Mouse (Mus musculus): ENCODE data around the gene Cetn4. TPM values are rescaled to one million over a fixed set of nuclear protein-coding genes. Genes with fewer than 3 reads are reported as not detected.

Gene Cetn4
- polyA plus RNA-seq, 1 experiment from 2014 or later: 2.4 TPM

GRCm38 (mm10) chr3:37290881-37291541 is 21.5 kb downstream of the Cetn4 start:
- no peak overlapping the region for H3K9ac ChIP-seq (ENCODE audit: low read depth, low read length)
- H3K36me3 ChIP-seq (ENCODE audit: control insufficient read depth, insufficient read depth, low read length): no peaks in the 10 kb centered on the region
- ATAC-seq (replicated peaks; ENCODE audit: low FRiP score) (no peak), DNase-seq (ENCODE audit: low spot score) (no peak)
- WGBS: 59% methylated on average over 7 of the region's 7 CpGs
- no peak overlapping the region for H3K4me2 ChIP-seq
- no peak overlapping the region for H3K27ac ChIP-seq (ENCODE audit: low read depth, low read length)
- no peaks in the 10 kb centered on the region for H3K27me3 ChIP-seq (replicated peaks; ENCODE audit: control insufficient read depth, insufficient read depth, low read length)
- H3K9me3 ChIP-seq (ENCODE audit: control insufficient read depth, low read length): no peaks in the 10 kb centered on the region
- no peak overlapping the region for H3K4me3 ChIP-seq (ENCODE audit: low read depth, low read length)
- no peaks in the 10 kb centered on the region for H3K4me1 ChIP-seq (replicated peaks; ENCODE audit: control insufficient read depth, insufficient read depth, low read length)

DNA sequence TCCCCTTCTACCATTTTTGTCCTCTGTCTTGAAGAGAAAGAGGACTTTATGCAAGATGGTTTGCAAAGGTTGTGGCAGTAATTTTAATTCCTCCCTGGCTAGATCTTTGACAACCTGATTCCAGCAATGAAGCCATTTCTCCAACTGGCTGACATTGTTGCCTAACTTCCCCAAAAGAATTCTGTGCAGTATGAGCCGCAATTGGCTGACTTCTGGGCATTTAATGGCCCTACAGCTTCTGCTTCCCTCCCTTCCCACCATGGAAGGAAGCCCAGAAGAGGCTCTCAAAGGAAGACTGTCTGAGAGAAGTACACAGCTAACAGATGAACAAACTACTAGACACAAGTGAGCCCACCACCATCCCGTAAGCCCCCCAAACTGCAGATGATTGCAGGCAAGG is 23.3 kb downstream of the Cetn4 start:
- Histone ChIP-seq H3K4me3 (ENCODE audit: low read depth, low read length) (no peak overlapping the region), H3K4me2 (no peak overlapping the region), H3K36me3 (ENCODE audit: control insufficient read depth, insufficient read depth, low read length) (no peaks in the 10 kb centered on the region), H3K9me3 (ENCODE audit: control insufficient read depth, low read length) (no peaks in the 10 kb centered on the region), H3K27me3 (replicated peaks; ENCODE audit: control insufficient read depth, insufficient read depth, low read length) (no peaks in the 10 kb centered on the region), H3K4me1 (replicated peaks; ENCODE audit: control insufficient read depth, insufficient read depth, low read length) (no peaks in the 10 kb centered on the region), H3K27ac (ENCODE audit: low read depth, low read length) (no peak overlapping the region), H3K9ac (ENCODE audit: low read depth, low read length) (no peak overlapping the region)
- no peak for DNase-seq (ENCODE audit: low spot score)
- WGBS: 87% methylated on average over 2 of the region's 2 CpGs
- ATAC-seq (replicated peaks; ENCODE audit: low FRiP score): no peak

GRCm38 (mm10) chr3:37283234-37283633 is 29.3 kb downstream of the Cetn4 start:
- no peak for DNase-seq (ENCODE audit: low spot score)
- ATAC-seq (replicated peaks; ENCODE audit: low FRiP score): peak; percentile 74
- H3K27me3 ChIP-seq (replicated peaks; ENCODE audit: control insufficient read depth, insufficient read depth, low read length): no peaks in the 10 kb centered on the region
- no peaks in the 10 kb centered on the region for H3K36me3 ChIP-seq (ENCODE audit: control insufficient read depth, insufficient read depth, low read length)
- H3K4me3 ChIP-seq (ENCODE audit: low read depth, low read length): no peak overlapping the region
- H3K4me1 ChIP-seq (replicated peaks; ENCODE audit: control insufficient read depth, insufficient read depth, low read length): no peaks in the 10 kb centered on the region
- no peak overlapping the region for H3K4me2 ChIP-seq
- no peak overlapping the region for H3K27ac ChIP-seq (ENCODE audit: low read depth, low read length)
- WGBS: 61% methylated on average over 4 of the region's 4 CpGs
- no peaks in the 10 kb centered on the region for H3K9me3 ChIP-seq (ENCODE audit: control insufficient read depth, low read length)
- no peak overlapping the region for H3K9ac ChIP-seq (ENCODE audit: low read depth, low read length)

GRCm38 (mm10) chr3:37282299-37282922 is 30.1 kb downstream of the Cetn4 start:
- WGBS: 80% methylated on average over 11 of the region's 11 CpGs
- no peaks in the 10 kb centered on the region for H3K27me3 ChIP-seq (replicated peaks; ENCODE audit: control insufficient read depth, insufficient read depth, low read length)
- H3K4me3 ChIP-seq (ENCODE audit: low read depth, low read length): no peak overlapping the region
- H3K4me2 ChIP-seq: no peak overlapping the region
- no peaks in the 10 kb centered on the region for H3K4me1 ChIP-seq (replicated peaks; ENCODE audit: control insufficient read depth, insufficient read depth, low read length)
- ATAC-seq (replicated peaks; ENCODE audit: low FRiP score) (no peak), DNase-seq (ENCODE audit: low spot score) (no peak)
- no peak overlapping the region for H3K9ac ChIP-seq (ENCODE audit: low read depth, low read length)
- H3K36me3 ChIP-seq (ENCODE audit: control insufficient read depth, insufficient read depth, low read length): no peaks in the 10 kb centered on the region
- no peaks in the 10 kb centered on the region for H3K9me3 ChIP-seq (ENCODE audit: control insufficient read depth, low read length)
- H3K27ac ChIP-seq (ENCODE audit: low read depth, low read length): no peak overlapping the region

GRCm38 (mm10) chr3:37280871-37281270 is 31.6 kb downstream of the Cetn4 start:
- DNase-seq (ENCODE audit: low spot score) (no peak), ATAC-seq (replicated peaks; ENCODE audit: low FRiP score) (no peak)
- Histone ChIP-seq H3K27ac (ENCODE audit: low read depth, low read length) (no peak overlapping the region), H3K9me3 (ENCODE audit: control insufficient read depth, low read length) (no peaks in the 10 kb centered on the region), H3K36me3 (ENCODE audit: control insufficient read depth, insufficient read depth, low read length) (no peaks in the 10 kb centered on the region), H3K4me3 (ENCODE audit: low read depth, low read length) (no peak overlapping the region), H3K27me3 (replicated peaks; ENCODE audit: control insufficient read depth, insufficient read depth, low read length) (no peaks in the 10 kb centered on the region), H3K4me2 (no peak overlapping the region), H3K4me1 (replicated peaks; ENCODE audit: control insufficient read depth, insufficient read depth, low read length) (no peaks in the 10 kb centered on the region), H3K9ac (ENCODE audit: low read depth, low read length) (no peak overlapping the region)
- 51% methylated on average over 8 of the region's 8 CpGs for WGBS

GRCm38 (mm10) chr3:37280221-37280620 is 32.3 kb downstream of the Cetn4 start:
- H3K4me1 ChIP-seq (replicated peaks; ENCODE audit: control insufficient read depth, insufficient read depth, low read length): no peaks in the 10 kb centered on the region
- no peaks in the 10 kb centered on the region for H3K36me3 ChIP-seq (ENCODE audit: control insufficient read depth, insufficient read depth, low read length)
- no peak overlapping the region for H3K4me3 ChIP-seq (ENCODE audit: low read depth, low read length)
- no peak overlapping the region for H3K4me2 ChIP-seq
- no peak for DNase-seq (ENCODE audit: low spot score)
- H3K9ac ChIP-seq (ENCODE audit: low read depth, low read length): no peak overlapping the region
- H3K27ac ChIP-seq (ENCODE audit: low read depth, low read length): no peak overlapping the region
- WGBS: 50% methylated on average over 1 of the region's 1 CpGs
- ATAC-seq (replicated peaks; ENCODE audit: low FRiP score): no peak
- H3K27me3 ChIP-seq (replicated peaks; ENCODE audit: control insufficient read depth, insufficient read depth, low read length): no peaks in the 10 kb centered on the region
- H3K9me3 ChIP-seq (ENCODE audit: control insufficient read depth, low read length): no peaks in the 10 kb centered on the region

GRCm38 (mm10) chr3:37274661-37275060 is 37.8 kb downstream of the Cetn4 start:
- H3K36me3 ChIP-seq (ENCODE audit: control insufficient read depth, insufficient read depth, low read length): no peaks in the 10 kb centered on the region
- H3K4me1 ChIP-seq (replicated peaks; ENCODE audit: control insufficient read depth, insufficient read depth, low read length): 0 out of 2 replicates have a peak, but pooled peaks cover 4% of the 10 kb centered on the region
- DNase-seq (ENCODE audit: low spot score) (no peak), ATAC-seq (replicated peaks; ENCODE audit: low FRiP score) (peak; percentile 96)
- no peak overlapping the region; the same call in 1 of the 2 replicates for H3K4me2 ChIP-seq
- no peaks in the 10 kb centered on the region for H3K27me3 ChIP-seq (replicated peaks; ENCODE audit: control insufficient read depth, insufficient read depth, low read length)
- no peaks in the 10 kb centered on the region for H3K9me3 ChIP-seq (ENCODE audit: control insufficient read depth, low read length)
- H3K4me3 ChIP-seq (ENCODE audit: low read depth, low read length): no peak overlapping the region
- WGBS: 42% methylated on average over 6 of the region's 6 CpGs
- H3K9ac ChIP-seq (ENCODE audit: low read depth, low read length): no peak overlapping the region
- no peak overlapping the region for H3K27ac ChIP-seq (ENCODE audit: low read depth, low read length)

DNA sequence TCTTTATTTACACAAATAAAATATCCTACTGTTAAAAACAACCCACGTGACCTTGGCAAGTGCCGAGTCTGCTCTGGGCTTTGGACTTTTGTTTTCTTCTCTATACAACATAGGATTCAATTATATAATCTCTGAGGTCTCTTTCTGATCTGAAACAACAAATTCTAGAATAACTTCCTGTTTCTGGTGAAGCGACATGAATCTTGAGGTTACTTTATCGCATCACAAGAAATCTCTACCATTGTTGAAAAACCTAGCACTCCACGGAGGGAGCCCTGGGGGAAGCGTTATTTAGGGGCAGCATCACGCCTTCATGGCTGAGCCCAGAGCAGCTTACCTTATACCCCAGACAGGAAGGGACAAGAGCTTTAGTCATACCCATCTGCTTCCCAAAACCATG is 39.4 kb downstream of the Cetn4 start:
- Histone ChIP-seq H3K9me3 (ENCODE audit: control insufficient read depth, low read length) (no peaks in the 10 kb centered on the region), H3K36me3 (ENCODE audit: control insufficient read depth, insufficient read depth, low read length) (no peaks in the 10 kb centered on the region), H3K4me2 (no peak overlapping the region), H3K4me3 (ENCODE audit: low read depth, low read length) (no peak overlapping the region), H3K4me1 (replicated peaks; ENCODE audit: control insufficient read depth, insufficient read depth, low read length) (0 out of 2 replicates have a peak, but pooled peaks cover 4% of the 10 kb centered on the region), H3K27ac (ENCODE audit: low read depth, low read length) (no peak overlapping the region), H3K27me3 (replicated peaks; ENCODE audit: control insufficient read depth, insufficient read depth, low read length) (no peaks in the 10 kb centered on the region), H3K9ac (ENCODE audit: low read depth, low read length) (no peak overlapping the region)
- DNase-seq (ENCODE audit: low spot score) (no peak), ATAC-seq (replicated peaks; ENCODE audit: low FRiP score) (no peak)
- WGBS: 74% methylated on average over 7 of the region's 7 CpGs

DNA sequence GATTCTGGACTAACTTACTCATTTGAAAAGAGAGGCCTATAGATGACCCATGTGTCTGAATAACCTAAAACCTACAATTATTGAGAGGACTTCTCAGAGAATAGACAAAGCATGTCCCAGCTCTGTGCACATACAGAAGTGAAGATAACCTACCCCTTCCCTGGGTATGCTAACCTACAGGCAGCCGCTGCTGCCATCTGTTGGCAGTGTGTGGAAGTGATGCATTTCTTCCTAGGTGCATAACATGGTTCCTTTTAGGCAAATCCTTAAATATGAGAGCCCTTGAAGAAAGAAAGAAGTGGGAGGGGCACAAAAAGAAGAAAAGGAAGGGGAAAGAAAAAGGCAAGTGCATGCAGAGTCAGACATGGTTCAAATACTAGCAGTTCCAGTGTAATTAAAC is 41.3 kb downstream of the Cetn4 start:
- no peak for DNase-seq (ENCODE audit: low spot score)
- no peak overlapping the region for H3K4me2 ChIP-seq
- no peaks in the 10 kb centered on the region for H3K9me3 ChIP-seq (ENCODE audit: control insufficient read depth, low read length)
- no peak for ATAC-seq (replicated peaks; ENCODE audit: low FRiP score)
- H3K27ac ChIP-seq (ENCODE audit: low read depth, low read length): no peak overlapping the region
- 0 out of 2 replicates have a peak, but pooled peaks cover 4% of the 10 kb centered on the region for H3K4me1 ChIP-seq (replicated peaks; ENCODE audit: control insufficient read depth, insufficient read depth, low read length)
- H3K4me3 ChIP-seq (ENCODE audit: low read depth, low read length): no peak overlapping the region
- H3K36me3 ChIP-seq (ENCODE audit: control insufficient read depth, insufficient read depth, low read length): no peaks in the 10 kb centered on the region
- no peak overlapping the region for H3K9ac ChIP-seq (ENCODE audit: low read depth, low read length)
- no peaks in the 10 kb centered on the region for H3K27me3 ChIP-seq (replicated peaks; ENCODE audit: control insufficient read depth, insufficient read depth, low read length)
- 0% methylated on average over 1 of the region's 1 CpGs for WGBS
